Mouse (Mus musculus) heart, postnatal 0 days (tissue): ENCODE measurements at regions not wholly inside any gene's neighbourhood (a gene's known extent, or its start where the extent isn't known, plus 50 kb on each side); places are given as distances from the start of the nearest gene placed in this dataset.

Experiments
- CTCF ChIP-seq: IDR thresholded peaks from 2 replicates; pipeline ENCODE4 v1.5.1; 2016; ENCODE audit warnings: antibody characterized with exemption, control low read depth, low read depth
- EP300 ChIP-seq: IDR thresholded peaks from 2 replicates; pipeline ENCODE4 v1.6.1; 2016; ENCODE audit warnings: antibody characterized with exemption, low read depth

GRCm38 (mm10) chr10:119031282-119032275 lies 161.6 kb upstream of the Dyrk2 start:
- TF ChIP-seq CTCF (no peak), EP300 (no peak)
